Mouse (Mus musculus) left cerebral cortex, postnatal 14 days (tissue): ENCODE measurements at regions not wholly inside any gene's neighbourhood (a gene's known extent, or its start where the extent isn't known, plus 50 kb on each side); places are given as distances from the start of the nearest gene placed in this dataset.
"Not testable (repeated sequence)": the region's sequence is repeated elsewhere in the genome, so short reads cannot be mapped to it uniquely, and the experiment has no call there.

Experiments
- DNase-seq, 2 experiments: peaks; one replicate each; pipeline ENCODE4 v3.0.0; 2021 to 2022; ENCODE audit warnings: low spot score in 2 of 2, mixed read lengths in 1 of 2
- intact Hi-C: fragments of 180-260 bp; cut with DNase I; formaldehyde crosslinking; loops from one replicate; pipeline ENCODE4 v1.15.1; 2025

DNA sequence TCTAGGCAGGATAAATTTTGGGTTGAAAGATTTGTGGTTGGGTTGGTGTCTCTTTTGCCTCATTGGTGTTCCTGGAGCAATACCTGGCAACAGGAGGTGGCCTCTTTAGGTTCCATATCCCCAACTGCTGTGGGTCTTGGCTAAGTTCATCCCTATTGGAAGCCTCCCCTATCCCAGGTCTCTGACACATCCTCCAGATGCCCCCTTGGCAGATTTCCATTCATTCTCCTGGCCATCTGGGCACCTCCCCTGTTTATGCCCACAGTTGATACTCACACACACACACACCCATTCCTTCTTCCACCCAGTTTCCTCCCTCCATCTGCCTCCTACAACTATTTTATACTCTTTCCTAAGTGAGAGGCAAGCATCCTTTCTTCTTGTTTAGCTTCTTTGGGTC is 984.9 kb upstream of the Gm12353 start:
- DNase-seq = no peak
- intact Hi-C loops = no loop called here

DNA sequence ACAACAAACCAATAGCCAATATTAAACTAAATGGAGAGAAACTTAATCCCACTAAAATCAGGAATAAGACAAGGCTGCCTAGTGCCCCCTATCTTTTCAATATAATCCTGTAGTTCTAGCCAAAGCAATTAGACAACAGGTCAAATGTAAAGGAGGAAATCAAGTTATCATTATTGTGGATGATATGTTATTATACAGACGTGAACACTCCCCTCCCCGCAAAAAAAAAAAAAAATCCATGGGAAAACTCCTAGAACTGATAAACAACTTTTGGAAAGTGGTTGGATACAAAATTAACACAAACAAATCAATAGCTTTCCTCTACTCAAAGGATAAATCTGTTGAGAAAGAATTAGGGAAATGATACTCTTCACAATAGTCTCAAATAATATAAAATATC is 966.2 kb upstream of the Gm12353 start:
- intact Hi-C loops = no loop called here
- DNase-seq = no peak

DNA sequence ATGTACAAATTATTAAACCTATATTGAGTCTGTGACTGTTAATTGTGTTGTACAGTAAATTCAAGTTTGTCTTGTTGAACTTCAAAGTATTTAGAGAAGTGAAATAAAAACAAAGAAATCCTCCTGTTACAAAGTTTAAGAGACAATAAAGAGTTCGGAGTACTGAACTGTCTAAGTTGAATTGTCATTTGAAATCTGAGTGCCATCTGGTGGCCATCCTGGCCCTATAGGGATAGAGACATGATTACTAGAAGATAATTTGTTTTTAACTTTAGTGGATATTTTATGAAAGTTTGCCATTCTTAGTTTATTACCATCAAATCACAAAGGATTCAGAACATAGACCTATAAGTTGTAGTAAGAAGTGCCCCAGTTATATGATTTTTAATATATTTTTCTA is 956.1 kb upstream of the Gm12353 start:
- intact Hi-C loops = no loop called here
- peak; percentile 17 to 60 for DNase-seq

DNA sequence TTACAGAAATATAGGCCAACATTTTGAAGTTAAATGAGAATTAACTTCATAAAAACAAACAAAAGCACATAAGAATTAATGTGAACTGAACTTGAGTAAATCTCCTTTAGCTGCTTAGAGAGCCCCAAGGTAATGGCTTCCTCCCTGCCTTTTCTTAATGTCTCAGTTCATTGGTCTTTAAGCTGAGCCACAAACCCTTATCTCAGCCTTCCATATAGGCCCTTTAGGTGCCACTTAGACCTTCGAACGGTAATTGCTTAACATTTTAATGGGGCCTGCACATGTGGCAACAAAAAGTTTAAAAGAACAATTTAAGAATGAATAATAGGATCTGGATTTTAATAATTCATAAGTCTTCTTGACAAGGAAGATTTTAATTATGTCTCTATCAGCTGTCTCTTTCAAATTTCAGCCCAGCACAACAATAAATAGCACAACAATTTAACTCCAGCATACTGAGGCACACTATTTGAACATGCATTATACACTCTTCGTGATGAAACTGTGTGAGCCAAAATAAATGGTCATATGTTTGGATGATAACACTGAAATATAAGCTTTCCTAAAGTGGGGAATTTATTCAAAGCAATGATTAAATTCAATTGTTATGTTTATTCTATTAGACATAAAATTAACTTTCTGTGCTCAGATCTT is 919.2 kb upstream of the Gm12353 start:
- intact Hi-C loops = no loop called here

DNA sequence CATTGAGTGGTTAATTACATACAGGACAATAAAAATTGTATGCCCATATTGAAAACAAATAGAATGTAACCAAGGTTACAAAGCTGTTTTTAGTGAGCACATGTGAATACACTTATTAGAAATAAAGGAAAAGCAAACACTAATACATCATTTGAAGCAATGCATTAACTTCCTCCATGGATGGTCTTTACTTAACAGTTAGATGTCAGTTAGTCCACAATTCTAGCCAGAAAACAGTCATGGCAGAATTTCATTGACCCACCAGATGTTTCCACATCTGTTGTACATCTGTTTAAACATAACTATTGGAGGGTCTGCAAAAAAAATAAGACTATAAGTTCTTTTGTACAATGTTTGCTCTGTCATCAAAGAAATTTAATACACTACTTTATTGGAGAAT is 911.2 kb upstream of the Gm12353 start:
- DNase-seq = no peak
- intact Hi-C loops = no loop called here

More for the DNA sequence above, 919.2 kb upstream of the Gm12353 start:
- no peak for DNase-seq

DNA sequence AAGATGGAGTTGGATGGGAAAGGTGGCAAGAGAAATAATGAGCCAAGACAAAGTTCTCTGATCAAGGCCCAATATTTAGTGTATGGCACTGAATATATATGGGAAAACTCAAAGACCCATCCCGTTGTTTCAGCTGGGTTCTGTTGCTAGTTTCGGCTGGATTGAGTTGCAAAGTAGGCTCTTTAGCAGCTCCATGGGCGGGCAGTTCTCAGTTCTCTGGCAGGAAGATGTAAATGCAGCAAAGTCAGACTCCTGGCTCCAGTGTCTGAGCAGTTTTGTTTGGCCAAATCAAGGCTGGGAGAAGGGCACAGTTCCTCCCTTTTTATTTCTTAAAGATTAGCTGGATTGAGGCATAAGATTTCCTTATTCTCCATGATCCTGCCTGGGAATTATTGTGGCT is 909.0 kb upstream of the Gm12353 start:
- DNase-seq = no peak
- intact Hi-C loops = no loop called here

DNA sequence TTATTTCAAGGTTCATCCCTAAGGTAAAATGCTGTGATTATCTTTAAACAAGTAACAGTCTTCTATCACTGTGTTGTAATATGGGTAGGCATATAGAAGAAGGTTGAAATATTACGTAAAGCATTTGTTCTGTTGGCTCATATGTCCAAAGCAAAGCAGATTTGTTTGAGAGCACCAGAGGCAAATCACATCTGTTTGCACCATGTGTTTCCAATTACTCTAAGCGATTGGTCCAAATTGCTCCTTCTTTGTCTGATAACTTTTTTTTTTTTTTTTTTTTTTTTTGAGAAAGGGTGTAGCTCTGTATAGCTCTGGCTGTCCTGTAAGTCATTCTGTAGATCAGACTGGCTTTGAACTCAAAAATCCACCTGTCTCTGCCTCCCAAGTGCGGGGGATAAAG is 861.0 kb upstream of the Gm12353 start:
- intact Hi-C loops = no loop called here
- no peak for DNase-seq

DNA sequence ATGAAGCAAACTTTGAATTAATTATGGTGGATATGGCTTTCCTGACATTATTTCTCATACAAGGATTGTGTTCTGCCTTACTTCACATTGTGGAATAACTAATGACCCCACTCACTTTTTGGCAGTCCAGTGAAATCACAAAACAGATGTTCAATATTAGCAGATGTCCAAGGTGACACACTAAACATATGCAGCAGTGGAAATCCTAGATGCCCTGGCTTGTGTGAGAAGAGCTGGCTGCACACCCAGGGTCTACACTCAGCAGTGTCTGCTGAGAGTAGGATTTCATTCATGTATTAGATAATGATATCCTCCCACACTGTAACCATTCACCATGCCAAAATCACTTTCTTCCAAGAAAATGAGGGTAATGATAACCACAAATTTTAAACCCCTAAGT is 816.9 kb upstream of the Gm12353 start:
- intact Hi-C loops = no loop called here
- no peak for DNase-seq

DNA sequence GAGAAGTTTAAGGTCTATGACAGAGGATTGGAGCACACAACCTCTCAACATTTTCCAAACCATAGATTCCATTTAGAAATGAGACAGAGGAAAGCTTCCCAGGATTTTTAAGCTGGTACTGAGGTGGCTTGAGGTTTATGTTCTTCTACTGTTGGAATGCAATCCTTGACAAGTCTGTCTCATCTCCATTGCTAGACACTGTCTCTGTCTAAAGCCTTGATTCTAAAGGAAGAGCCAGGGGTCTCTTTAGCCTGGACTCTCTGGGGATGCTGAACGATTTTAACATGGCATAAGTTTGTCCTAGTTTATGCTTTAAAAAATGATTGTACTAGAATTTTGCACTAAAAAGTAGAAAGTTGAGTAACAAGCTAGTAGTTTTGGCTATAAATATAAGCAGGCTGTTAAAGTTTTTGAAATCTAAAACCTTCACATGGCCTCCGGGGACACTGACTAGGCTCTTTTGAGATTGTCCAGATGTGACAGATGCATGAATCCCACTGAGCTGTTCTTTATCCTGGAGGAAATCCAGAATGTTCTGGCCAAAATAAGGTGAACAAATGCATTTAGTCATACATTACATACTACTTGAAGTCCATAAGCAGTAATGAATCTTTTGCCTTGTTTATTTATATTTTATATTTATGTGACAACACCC is 809.4 kb upstream of the Gm12353 start:
- DNase-seq = no peak
- intact Hi-C loops = no loop called here

DNA sequence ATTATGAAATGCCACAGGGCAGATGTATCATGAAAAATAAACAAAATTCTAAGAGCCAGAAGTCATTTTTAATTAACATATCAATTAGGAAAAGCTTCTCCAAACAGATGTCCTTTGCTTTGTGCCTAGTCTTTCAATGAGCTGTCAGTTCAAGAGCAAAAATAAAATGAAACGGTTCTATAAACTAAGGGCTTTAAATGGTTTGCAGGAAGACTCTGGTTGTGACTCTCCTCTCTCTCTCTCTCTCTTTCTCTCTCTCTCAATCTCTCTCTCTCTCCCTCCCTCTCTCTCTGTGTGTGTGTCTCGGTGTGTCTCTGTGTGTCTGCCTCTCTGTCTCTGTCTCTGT is 808.9 kb upstream of the Gm12353 start:
- DNase-seq = no peak
- intact Hi-C loops = no loop called here

DNA sequence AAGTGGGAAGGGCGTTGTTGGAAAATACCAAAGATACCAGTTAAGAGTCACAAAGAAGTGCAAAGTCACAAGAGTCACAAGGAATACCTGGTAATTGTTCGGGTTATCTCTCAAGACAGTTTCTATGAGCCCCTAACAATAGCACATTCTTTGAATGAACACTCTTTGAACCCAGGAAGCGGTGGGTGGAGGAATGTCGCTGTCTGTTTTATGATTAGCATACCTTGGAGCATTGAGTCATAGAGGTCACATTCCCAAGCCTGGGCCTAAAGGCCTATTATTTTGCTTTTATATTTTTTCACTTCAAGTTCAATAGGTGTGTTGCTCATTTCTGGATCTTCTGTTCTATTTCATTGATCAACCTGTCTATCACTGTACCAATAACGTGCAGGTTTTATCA is 802.1 kb upstream of the Gm12353 start:
- DNase-seq, intact Hi-C loops: not testable (repeated sequence)
